Comparison of ENCODE assay signal across 17 mouse cellular contexts in the genomic region with DNA sequence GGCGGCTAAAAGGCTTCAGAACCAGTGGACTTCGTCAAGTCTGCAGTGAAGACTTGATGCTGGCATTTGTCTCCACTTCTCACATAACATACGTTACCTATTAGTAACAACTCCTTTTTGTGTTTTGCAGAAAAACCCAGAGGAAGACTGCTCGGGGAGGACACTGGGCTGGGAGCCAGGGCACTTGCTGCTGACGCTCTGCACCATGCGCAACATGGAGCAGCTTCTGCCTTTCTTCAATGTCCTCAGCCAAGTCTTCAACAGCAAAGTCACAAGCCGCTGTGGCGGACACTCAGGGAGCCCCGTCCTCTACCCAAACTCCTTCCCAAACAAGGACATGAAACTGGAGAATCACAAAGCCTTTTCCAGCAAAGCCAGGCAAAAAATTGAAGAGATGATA. TPM values are rescaled to one million over a fixed set of nuclear protein-coding genes. Genes with fewer than 3 reads are reported as not detected.
DNase-seq lines count a peak whose midpoint lies in the region; ATAC-seq and TF ChIP-seq lines count a peak whose summit lies in the region.
"Had no signal": no experiment of that assay in that cellular context is flagged by ENCODE, and none has a peak within 500 bp of the region (broad histone marks: within the 10 kb centered on the region; RNA-seq: fewer than 3 reads in every experiment).

No protein-coding gene starts in this region.

- ATAC-seq in kidney, embryonic 16.5 days (ENCODE audit: low FRiP score, low TSS enrichment), result no peak
- ATAC-seq: forebrain, embryonic 13.5 days; forebrain, postnatal 0 days; intestine, embryonic 16.5 days had no signal

- no peaks in the 10 kb centered on the region for H3K27me3 ChIP-seq in cerebellum, adult 2 months (ENCODE audit: control insufficient read depth, insufficient read depth, low read length)
- H3K27me3 ChIP-seq in kidney, embryonic 16.5 days (ENCODE audit: insufficient read depth, low read length), result no peaks in the 10 kb centered on the region
- H3K27me3 ChIP-seq: forebrain, embryonic 13.5 days; heart, embryonic 12.5 days; hindbrain, embryonic 15.5 days had no signal

- no peak overlapping the region for H3K4me3 ChIP-seq in cerebellum, adult 2 months (replicated peaks; ENCODE audit: insufficient read depth, low read depth, low read length)
- no peak overlapping the region for H3K4me3 ChIP-seq in kidney, embryonic 16.5 days (ENCODE audit: low read length)
- H3K4me3 ChIP-seq: embryonic facial prominence, embryonic 10.5 days; forebrain, embryonic 13.5 days; heart, embryonic 12.5 days; hindbrain, embryonic 15.5 days had no signal

- WGBS in cerebellum, adult 2 months, result 41% methylated on average over 9 of the region's 9 CpGs
- whole genome bisulfite sequencing in kidney, embryonic 16.5 days, result 90% methylated on average over 9 of the region's 9 CpGs

- no peak overlapping the region for H3K4me2 ChIP-seq in kidney, embryonic 16.5 days (replicated peaks; ENCODE audit: low read depth, low read length)
- H3K4me2 ChIP-seq: forebrain, embryonic 13.5 days; heart, embryonic 12.5 days; hindbrain, embryonic 15.5 days had no signal

- peaks cover 49% of the 10 kb centered on the region for H3K36me3 ChIP-seq in kidney, embryonic 16.5 days (ENCODE audit: insufficient read depth, low read length)

- H3K4me1 ChIP-seq in cerebellum, adult 2 months (ENCODE audit: control insufficient read depth, insufficient read depth, low read length), result no peaks in the 10 kb centered on the region
- H3K4me1 ChIP-seq in kidney, embryonic 16.5 days (ENCODE audit: insufficient read depth, low read length), result no peaks in the 10 kb centered on the region
- H3K4me1 ChIP-seq: embryonic facial prominence, embryonic 10.5 days; forebrain, embryonic 13.5 days; heart, embryonic 12.5 days; hindbrain, embryonic 15.5 days had no signal

- DNase-seq in cerebellum, adult 2 months, result peak; percentile 37 to 41
- DNase-seq in cerebellum, adult 11-12 months, result no peak
- peak; percentile 80 for DNase-seq in heart, adult 11 months
- DNase-seq in heart, postnatal 14 days, result no peak
- peak; percentile 26 for DNase-seq in kidney, postnatal 14 days
- DNase-seq in layer of hippocampus, postnatal 10 days (ENCODE audit: low spot score in 2 of 2), result no peak
- DNase-seq: adrenal gland, adult 2 months; adrenal gland, postnatal 25 days; forebrain, postnatal 0 days; gastrocnemius, postnatal 14 days; heart, postnatal 36 days had no signal

- no peaks in the 10 kb centered on the region for H3K9me3 ChIP-seq in kidney, embryonic 16.5 days (ENCODE audit: low read length)
- H3K9me3 ChIP-seq: embryonic facial prominence, embryonic 10.5 days; forebrain, embryonic 13.5 days; heart, embryonic 12.5 days; hindbrain, embryonic 15.5 days had no signal

- no peak for TF ChIP-seq POLR2A in cerebellum, adult 2 months (IDR thresholded peaks at IDR 0.05; ENCODE audit: borderline replicate concordance, insufficient read depth, low read length)

- H3K27ac ChIP-seq in cerebellum, adult 2 months (ENCODE audit: insufficient read depth, low read length), result no peak overlapping the region
- H3K27ac ChIP-seq in kidney, embryonic 16.5 days (ENCODE audit: low read length), result no peak overlapping the region
- H3K27ac ChIP-seq: embryonic facial prominence, embryonic 10.5 days; forebrain, embryonic 13.5 days; hindbrain, embryonic 15.5 days had no signal

- no peak for TF ChIP-seq CTCF in cerebellum, adult 2 months (IDR thresholded peaks at IDR 0.05; ENCODE audit: borderline replicate concordance, insufficient read depth, low read depth, low read length)

- intact Hi-C loops in heart, postnatal 14 days (cut with DNase I), result no loop called here

- no peak overlapping the region for H3K9ac ChIP-seq in kidney, embryonic 16.5 days (replicated peaks; ENCODE audit: low read length)
- H3K9ac ChIP-seq: forebrain, embryonic 13.5 days; forebrain, postnatal 0 days; heart, embryonic 12.5 days; hindbrain, embryonic 15.5 days had no signal

RNA-seq across cellular contexts. Expression of gene Pgm3, which starts 17.8 kb away (rescaled TPM):
- polyA plus RNA-seq in cerebellum, adult 2 months (2012; rRNA removed), result 12.2 and 12.9 TPM in 2 replicates
- total RNA-seq in heart, postnatal 14 days (2021), result 1 to 10 TPM; 5.8 to 8.9 TPM
- polyA plus RNA-seq in kidney, embryonic 16.5 days (2015; fragmentation: Nextera tagmentation; extraction: Ambion mirVana), result 39.3 and 42.7 TPM in 2 replicates
- 10 to 100 TPM; 21.3 to 23.4 TPM for total RNA-seq in layer of hippocampus, postnatal 10 days (2021)

RNA-seq across cellular contexts. Expression of gene Rwdd2a, which starts 17.9 kb away (rescaled TPM):
- 31.6 and 33.2 TPM in 2 replicates for polyA plus RNA-seq in cerebellum, adult 2 months (2012; rRNA removed)
- under 1 TPM; 0.76 to 0.83 TPM for total RNA-seq in heart, postnatal 14 days (2021)
- polyA plus RNA-seq in kidney, embryonic 16.5 days (2015; fragmentation: Nextera tagmentation; extraction: Ambion mirVana), result 3.8 and 4.4 TPM in 2 replicates
- 10 to 100 TPM; 38.2 to 41.7 TPM for total RNA-seq in layer of hippocampus, postnatal 10 days (2021)

Comparison
In these comparisons a context has a peak if more than half of its experiments do, and no peak if none do; other contexts are left out.
1. DNase-seq: peak in cerebellum, adult 2 months (2 of 2), heart, adult 11 months (single experiment) and kidney, postnatal 14 days (single experiment); none in cerebellum, adult 11-12 months (single experiment), heart, postnatal 14 days (0 of 2) and layer of hippocampus, postnatal 10 days (0 of 2).
2. RNA of gene Rwdd2a, which starts 17.9 kb away (total RNA-seq): 38.2 to 41.7 TPM in layer of hippocampus, postnatal 10 days; 0.76 to 0.83 TPM in heart, postnatal 14 days; every median in the first group is over 10 times any median in the second.